Mouse (Mus musculus): ENCODE measurements at regions not wholly inside any gene's neighbourhood (a gene's known extent, or its start where the extent isn't known, plus 50 kb on each side); places are given as distances from the start of the nearest gene placed in this dataset.

- TF ChIP-seq CTCF (IDR thresholded peaks at IDR 0.05; ENCODE audit: borderline replicate concordance, extremely low read depth, insufficient read depth, insufficient read length) (no peak), POLR2A (IDR thresholded peaks at IDR 0.05; ENCODE audit: borderline replicate concordance, extremely low read depth, insufficient read depth, insufficient read length, poor library complexity, severe bottlenecking) (no peak)
These were observed 199.1 kb downstream of the Prr30 start for GRCm38 (mm10) chr14:101001070-101001469.
